Mouse (Mus musculus) limb, embryonic 11.5 days (tissue): Measurements from ENCODE around the gene Mymk. TPM values are rescaled to one million over a fixed set of nuclear protein-coding genes. Genes with fewer than 3 reads are reported as not detected.

Experiments
- ATAC-seq: fragments of 200-750 bp; cut with Nextera tagmentation; 2 replicates; pipeline ENCODE4 v1.8.0; 2017; ENCODE audit warnings: low read depth; ENCODE audit not compliant: insufficient number of reproducible peaks, low FRiP score, low TSS enrichment
- DNase-seq: peaks from one replicate; pipeline ENCODE4 v3.0.0-alpha.2; 2015; ENCODE audit warnings: low spot score
- H3K27ac ChIP-seq: fragments of 300-500 bp; sonication (generic); replicated peaks from 2 replicates; pipeline ENCODE4 v1.5.1; 2014; ENCODE audit warnings: low read depth, mild to moderate bottlenecking, low read length
- H3K27me3 ChIP-seq: fragments of 300-500 bp; sonication (generic); 2 replicates; pipeline ENCODE4 v1.6.1; 2014; ENCODE audit warnings: mild to moderate bottlenecking, low read length, mixed read lengths; ENCODE audit not compliant: control insufficient read depth, insufficient read depth
- H3K36me3 ChIP-seq: fragments of 300-500 bp; sonication (generic); 2 replicates; pipeline ENCODE4 v1.6.1; 2014; ENCODE audit warnings: mild to moderate bottlenecking, low read length, moderate library complexity, mixed read lengths; ENCODE audit not compliant: control insufficient read depth, insufficient read depth
- H3K4me1 ChIP-seq: fragments of 300-500 bp; sonication (generic); 2 replicates; pipeline ENCODE4 v1.6.1; 2014; ENCODE audit warnings: low read length, mixed read lengths; ENCODE audit not compliant: control insufficient read depth, insufficient read depth
- H3K4me2 ChIP-seq: fragments of 300-500 bp; sonication (generic); 2 replicates; pipeline ENCODE4 v1.6.1; 2014; ENCODE audit warnings: low read depth, mild to moderate bottlenecking, moderate library complexity; ENCODE audit not compliant: severe bottlenecking
- H3K4me3 ChIP-seq: fragments of 300-500 bp; sonication (generic); 2 replicates; pipeline ENCODE4 v1.5.1; 2014; ENCODE audit warnings: low read depth, low read length
- H3K9ac ChIP-seq: fragments of 300-500 bp; sonication (generic); 2 replicates; pipeline ENCODE4 v1.6.1; 2014; ENCODE audit warnings: mild to moderate bottlenecking, low read length
- H3K9me3 ChIP-seq: fragments of 300-500 bp; sonication (generic); 2 replicates; pipeline ENCODE4 v1.6.1; 2016; ENCODE audit warnings: low read length; ENCODE audit not compliant: control insufficient read depth
- WGBS: fragments of 180-500 bp; shearing (Covaris S2); extraction: QIAGEN DNeasy Blood & Tissue Kit; methylation state at CpG from one replicate; pipeline ENCODE4 v1.1.7; 2014; 5-methylcytosine and 5-hydroxymethylcytosine counted together
- polyA plus RNA-seq: library from polyadenylated mRNA; unstranded; fragments of >200 nt; fragmentation: Nextera tagmentation; extraction: Ambion mirVana; gene quantifications from 2 replicates; pipeline ENCODE4 v1.2.1, GENCODE M21; 2014

Mymk gene
- polyA plus RNA-seq, 1 experiment from 2014 or later = 6.2 TPM

GRCm38 (mm10) chr2:27026857-27027617, 44.9 kb downstream of the Mymk start:
- 83% methylated on average over 10 of the region's 10 CpGs for WGBS
- no peak overlapping the region for H3K9ac ChIP-seq

GRCm38 (mm10) chr2:27026332-27026731, 45.6 kb downstream of the Mymk start:
- H3K36me3 ChIP-seq = no peaks in the 10 kb centered on the region
- H3K9ac ChIP-seq = no peak overlapping the region
- ATAC-seq (no peak), DNase-seq (no peak)
- H3K4me2 ChIP-seq = no peak overlapping the region
- no peaks in the 10 kb centered on the region for H3K9me3 ChIP-seq
- H3K27me3 ChIP-seq = no peaks in the 10 kb centered on the region
- H3K4me3 ChIP-seq = no peak overlapping the region
- 90% methylated on average over 3 of the region's 3 CpGs for WGBS
- no peak overlapping the region for H3K27ac ChIP-seq
- 0 out of 2 replicates have a peak, but pooled peaks cover 2% of the 10 kb centered on the region for H3K4me1 ChIP-seq

More at GRCm38 (mm10) chr2:27026857-27027617, 44.9 kb downstream of the Mymk start:
- ATAC-seq (no peak), DNase-seq (no peak)
- Histone ChIP-seq H3K4me2 (peak overlapping the region; percentile 57; the same call in 1 of the 2 replicates), H3K4me3 (no peak overlapping the region), H3K27me3 (no peaks in the 10 kb centered on the region), H3K27ac (no peak overlapping the region), H3K36me3 (no peaks in the 10 kb centered on the region), H3K4me1 (0 out of 2 replicates have a peak, but pooled peaks cover 2% of the 10 kb centered on the region), H3K9me3 (no peaks in the 10 kb centered on the region)

DNA sequence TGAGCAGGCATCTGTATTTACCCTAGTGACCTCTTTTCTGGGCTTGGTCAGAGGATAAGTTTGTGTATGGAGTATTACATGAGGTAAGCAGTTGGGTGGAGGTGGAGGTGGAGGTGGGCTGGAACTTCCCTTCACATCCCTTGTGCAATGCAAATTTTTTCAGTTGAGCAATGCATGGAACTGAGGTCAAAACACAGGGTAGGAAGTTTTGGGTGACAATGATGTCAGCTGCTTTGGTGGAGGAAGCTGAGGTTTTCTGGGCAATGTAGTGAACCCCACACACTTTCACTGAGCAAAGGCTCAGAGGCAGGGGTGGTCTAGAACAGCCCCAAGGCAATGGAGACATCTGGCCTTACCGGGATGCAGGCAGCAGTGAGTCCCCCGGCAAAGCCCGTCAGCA, 46.4 kb downstream of the Mymk start:
- Histone ChIP-seq H3K27ac (no peak overlapping the region), H3K4me1 (0 out of 2 replicates have a peak, but pooled peaks cover 2% of the 10 kb centered on the region), H3K4me2 (no peak overlapping the region), H3K27me3 (no peaks in the 10 kb centered on the region), H3K4me3 (no peak overlapping the region), H3K9me3 (no peaks in the 10 kb centered on the region), H3K9ac (no peak overlapping the region), H3K36me3 (no peaks in the 10 kb centered on the region)
- no peak for DNase-seq
- WGBS = 89% methylated on average over 3 of the region's 3 CpGs
- no peak for ATAC-seq

GRCm38 (mm10) chr2:27024136-27024535, 47.8 kb downstream of the Mymk start:
- Histone ChIP-seq H3K9ac (0 out of 2 replicates have a peak overlapping the region, but pooled peaks have one; percentile 17), H3K4me2 (no peak overlapping the region), H3K9me3 (no peaks in the 10 kb centered on the region), H3K4me3 (no peak overlapping the region), H3K27me3 (no peaks in the 10 kb centered on the region), H3K36me3 (no peaks in the 10 kb centered on the region), H3K4me1 (0 out of 2 replicates have a peak, but pooled peaks cover 2% of the 10 kb centered on the region), H3K27ac (no peak overlapping the region)
- WGBS = 85% methylated on average over 14 of the region's 14 CpGs
- ATAC-seq (no peak), DNase-seq (no peak)

- Histone ChIP-seq H3K4me3 (no peak overlapping the region), H3K27ac (no peak overlapping the region), H3K27me3 (no peaks in the 10 kb centered on the region), H3K9me3 (no peaks in the 10 kb centered on the region), H3K4me2 (no peak overlapping the region), H3K9ac (no peak overlapping the region), H3K36me3 (no peaks in the 10 kb centered on the region), H3K4me1 (0 out of 2 replicates have a peak, but pooled peaks cover 2% of the 10 kb centered on the region)
- no peak for ATAC-seq
- no peak for DNase-seq
- WGBS = 62% methylated on average over 6 of the region's 6 CpGs
Measured at GRCm38 (mm10) chr2:27022612-27023011, 49.4 kb downstream of the Mymk start.

DNA sequence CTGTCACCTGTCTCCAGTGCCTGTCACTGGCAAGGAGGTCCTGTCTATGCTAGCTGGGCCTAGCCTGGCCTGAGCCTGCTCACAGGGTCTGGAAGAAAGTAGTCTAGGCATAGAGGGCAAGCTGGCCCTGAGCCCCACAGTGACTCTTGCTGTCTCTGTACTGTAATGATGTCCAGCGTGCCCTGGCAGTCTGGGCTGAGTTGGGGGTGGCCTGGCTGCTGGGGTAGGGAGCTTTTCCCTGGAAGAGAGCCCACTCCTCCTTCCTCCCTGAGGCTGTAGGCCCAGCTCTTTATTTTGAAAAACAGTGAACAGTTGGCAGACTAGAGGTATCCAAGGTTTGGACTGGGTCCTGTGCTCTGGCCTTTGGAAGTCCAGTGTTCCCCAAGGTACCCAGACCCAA, 50.9 kb downstream of the Mymk start:
- 0 out of 2 replicates have a peak, but pooled peaks cover 2% of the 10 kb centered on the region for H3K4me1 ChIP-seq
- H3K27me3 ChIP-seq = no peaks in the 10 kb centered on the region
- no peak overlapping the region for H3K9ac ChIP-seq
- H3K27ac ChIP-seq = no peak overlapping the region
- 85% methylated on average over 1 of the region's 1 CpGs for WGBS
- H3K36me3 ChIP-seq = no peaks in the 10 kb centered on the region
- ATAC-seq (no peak), DNase-seq (no peak)
- H3K4me3 ChIP-seq = no peak overlapping the region
- no peaks in the 10 kb centered on the region for H3K9me3 ChIP-seq
- H3K4me2 ChIP-seq = no peak overlapping the region

- Histone ChIP-seq H3K27me3 (no peaks in the 10 kb centered on the region), H3K4me1 (0 out of 2 replicates have a peak, but pooled peaks cover 2% of the 10 kb centered on the region), H3K36me3 (peaks cover 2% of the 10 kb centered on the region), H3K4me2 (no peak overlapping the region), H3K9ac (no peak overlapping the region), H3K4me3 (no peak overlapping the region), H3K27ac (no peak overlapping the region), H3K9me3 (no peaks in the 10 kb centered on the region)
- WGBS = 91% methylated on average over 2 of the region's 2 CpGs
- DNase-seq (no peak), ATAC-seq (no peak)
Measured at GRCm38 (mm10) chr2:27019530-27019929, 52.4 kb downstream of the Mymk start.

DNA sequence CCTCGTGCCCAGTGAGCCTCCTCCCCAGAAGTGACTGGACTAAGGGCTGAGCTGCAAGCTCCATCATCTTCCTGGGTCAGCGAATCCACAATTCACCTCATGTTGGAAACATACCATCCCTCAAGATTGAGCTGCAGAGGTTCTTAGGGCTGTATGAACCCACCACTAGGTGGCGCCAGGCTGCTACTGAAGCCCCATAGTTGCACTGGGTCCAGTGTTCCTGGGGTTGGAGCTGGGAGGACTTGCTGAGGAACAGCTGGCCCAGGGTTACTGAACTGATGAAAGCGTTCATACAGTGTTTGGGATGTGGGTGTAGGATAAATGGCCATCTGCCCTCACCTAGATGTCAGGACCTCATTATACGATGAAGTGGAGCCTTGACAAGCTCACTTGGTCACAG, 54.2 kb downstream of the Mymk start:
- H3K4me2 ChIP-seq = no peak overlapping the region
- H3K36me3 ChIP-seq = peaks cover 13% of the 10 kb centered on the region
- DNase-seq (peak; percentile 80), ATAC-seq (peak; percentile 65; the same call in 1 of the 2 replicates)
- WGBS = 59% methylated on average over 5 of the region's 5 CpGs
- no peak overlapping the region for H3K9ac ChIP-seq
- H3K27me3 ChIP-seq = no peaks in the 10 kb centered on the region
- no peaks in the 10 kb centered on the region for H3K4me1 ChIP-seq
- H3K9me3 ChIP-seq = no peaks in the 10 kb centered on the region
- H3K4me3 ChIP-seq = no peak overlapping the region
- no peak overlapping the region for H3K27ac ChIP-seq
